Mouse (Mus musculus): ENCODE results near the gene Gm15319. TPM values are rescaled to one million over a fixed set of nuclear protein-coding genes. Genes with fewer than 3 reads are reported as not detected.
"Not testable (repeated sequence)": the region's sequence is repeated elsewhere in the genome, so short reads cannot be mapped to it uniquely, and the experiment has no call there.

Gm15319 gene
- total and polyA plus RNA-seq, 2 experiments from 2014 or later: 0.19 TPM; not detected in 1

- not testable (repeated sequence) for H3K36me3 ChIP-seq (replicated peaks; ENCODE audit: control insufficient read depth, insufficient read depth, low read length); H3K4me1 ChIP-seq (ENCODE audit: control insufficient read depth, insufficient read depth); H3K9ac ChIP-seq (replicated peaks; ENCODE audit: low read depth, low read length); H3K9me3 ChIP-seq (replicated peaks; ENCODE audit: control insufficient read depth, low read length); H3K27me3 ChIP-seq (ENCODE audit: control insufficient read depth, insufficient read depth, low read length); DNase-seq (ENCODE audit: low spot score); H3K27ac ChIP-seq (ENCODE audit: low read depth); ATAC-seq (ENCODE audit: insufficient read depth, low read depth); H3K4me2 ChIP-seq (ENCODE audit: low read depth, low read length); H3K4me3 ChIP-seq (ENCODE audit: low read depth, low read length)
- WGBS: 78% methylated on average over 2 of the region's 2 CpGs
These were observed 19.1 kb upstream of the Gm15319 start for GRCm38 (mm10) chr8:20382146-20382545.

- not testable (repeated sequence) for H3K4me2 ChIP-seq (ENCODE audit: low read depth, low read length); DNase-seq (ENCODE audit: low spot score); H3K9ac ChIP-seq (replicated peaks; ENCODE audit: low read depth, low read length); H3K4me1 ChIP-seq (ENCODE audit: control insufficient read depth, insufficient read depth); H3K36me3 ChIP-seq (replicated peaks; ENCODE audit: control insufficient read depth, insufficient read depth, low read length); ATAC-seq (ENCODE audit: insufficient read depth, low read depth); H3K9me3 ChIP-seq (replicated peaks; ENCODE audit: control insufficient read depth, low read length); H3K27ac ChIP-seq (ENCODE audit: low read depth); H3K27me3 ChIP-seq (ENCODE audit: control insufficient read depth, insufficient read depth, low read length); H3K4me3 ChIP-seq (ENCODE audit: low read depth, low read length)
- 83% methylated on average over 2 of the region's 3 CpGs for WGBS
These were observed 18.6 kb upstream of the Gm15319 start for GRCm38 (mm10) chr8:20381637-20382036.

GRCm38 (mm10) chr8:20381239-20381620, 18.2 kb upstream of the Gm15319 start:
- H3K4me2 ChIP-seq (ENCODE audit: low read depth, low read length); H3K9me3 ChIP-seq (replicated peaks; ENCODE audit: control insufficient read depth, low read length); ATAC-seq (ENCODE audit: insufficient read depth, low read depth); DNase-seq (ENCODE audit: low spot score); H3K4me1 ChIP-seq (ENCODE audit: control insufficient read depth, insufficient read depth); H3K27ac ChIP-seq (ENCODE audit: low read depth); H3K27me3 ChIP-seq (ENCODE audit: control insufficient read depth, insufficient read depth, low read length); H3K36me3 ChIP-seq (replicated peaks; ENCODE audit: control insufficient read depth, insufficient read depth, low read length); H3K9ac ChIP-seq (replicated peaks; ENCODE audit: low read depth, low read length); H3K4me3 ChIP-seq (ENCODE audit: low read depth, low read length): not testable (repeated sequence)
- WGBS: 80% methylated on average over 1 of the region's 5 CpGs

GRCm38 (mm10) chr8:20380590-20381238, 17.7 kb upstream of the Gm15319 start:
- WGBS: 77% methylated on average over 7 of the region's 7 CpGs
- not testable (repeated sequence) for H3K27ac ChIP-seq (ENCODE audit: low read depth); H3K9ac ChIP-seq (replicated peaks; ENCODE audit: low read depth, low read length); H3K27me3 ChIP-seq (ENCODE audit: control insufficient read depth, insufficient read depth, low read length); H3K36me3 ChIP-seq (replicated peaks; ENCODE audit: control insufficient read depth, insufficient read depth, low read length); H3K4me1 ChIP-seq (ENCODE audit: control insufficient read depth, insufficient read depth); DNase-seq (ENCODE audit: low spot score); H3K4me3 ChIP-seq (ENCODE audit: low read depth, low read length); H3K9me3 ChIP-seq (replicated peaks; ENCODE audit: control insufficient read depth, low read length); H3K4me2 ChIP-seq (ENCODE audit: low read depth, low read length)
- ATAC-seq (ENCODE audit: insufficient read depth, low read depth): peak; percentile 66

- not testable (repeated sequence) for H3K27ac ChIP-seq (ENCODE audit: low read depth); H3K36me3 ChIP-seq (replicated peaks; ENCODE audit: control insufficient read depth, insufficient read depth, low read length); H3K4me2 ChIP-seq (ENCODE audit: low read depth, low read length); H3K9me3 ChIP-seq (replicated peaks; ENCODE audit: control insufficient read depth, low read length); H3K9ac ChIP-seq (replicated peaks; ENCODE audit: low read depth, low read length); H3K27me3 ChIP-seq (ENCODE audit: control insufficient read depth, insufficient read depth, low read length); DNase-seq (ENCODE audit: low spot score); ATAC-seq (ENCODE audit: insufficient read depth, low read depth); H3K4me3 ChIP-seq (ENCODE audit: low read depth, low read length); H3K4me1 ChIP-seq (ENCODE audit: control insufficient read depth, insufficient read depth)
- WGBS: no CpG with 5 or more reads among the region's 4 CpGs
These were observed 16.8 kb upstream of the Gm15319 start for GRCm38 (mm10) chr8:20379650-20380436.

- not testable (repeated sequence) for H3K36me3 ChIP-seq (replicated peaks; ENCODE audit: control insufficient read depth, insufficient read depth, low read length); H3K9ac ChIP-seq (replicated peaks; ENCODE audit: low read depth, low read length); H3K27me3 ChIP-seq (ENCODE audit: control insufficient read depth, insufficient read depth, low read length); H3K9me3 ChIP-seq (replicated peaks; ENCODE audit: control insufficient read depth, low read length); H3K4me1 ChIP-seq (ENCODE audit: control insufficient read depth, insufficient read depth); H3K4me2 ChIP-seq (ENCODE audit: low read depth, low read length); DNase-seq (ENCODE audit: low spot score); H3K4me3 ChIP-seq (ENCODE audit: low read depth, low read length); H3K27ac ChIP-seq (ENCODE audit: low read depth)
- WGBS: 66% methylated on average over 4 of the region's 8 CpGs
- peak; percentile 58; the same call in 1 of the 2 replicates for ATAC-seq (ENCODE audit: insufficient read depth, low read depth)
These were observed 16.0 kb upstream of the Gm15319 start for GRCm38 (mm10) chr8:20378786-20379649.

GRCm38 (mm10) chr8:20378353-20378752, 15.3 kb upstream of the Gm15319 start:
- not testable (repeated sequence) for H3K27ac ChIP-seq (ENCODE audit: low read depth); DNase-seq (ENCODE audit: low spot score); H3K4me3 ChIP-seq (ENCODE audit: low read depth, low read length); H3K27me3 ChIP-seq (ENCODE audit: control insufficient read depth, insufficient read depth, low read length); H3K9ac ChIP-seq (replicated peaks; ENCODE audit: low read depth, low read length); H3K4me1 ChIP-seq (ENCODE audit: control insufficient read depth, insufficient read depth); H3K9me3 ChIP-seq (replicated peaks; ENCODE audit: control insufficient read depth, low read length); H3K4me2 ChIP-seq (ENCODE audit: low read depth, low read length); ATAC-seq (ENCODE audit: insufficient read depth, low read depth); H3K36me3 ChIP-seq (replicated peaks; ENCODE audit: control insufficient read depth, insufficient read depth, low read length)
- 79% methylated on average over 4 of the region's 8 CpGs for WGBS

- WGBS: no CpG with 5 or more reads among the region's 3 CpGs
- H3K27me3 ChIP-seq (ENCODE audit: control insufficient read depth, insufficient read depth, low read length); H3K9me3 ChIP-seq (replicated peaks; ENCODE audit: control insufficient read depth, low read length); H3K36me3 ChIP-seq (replicated peaks; ENCODE audit: control insufficient read depth, insufficient read depth, low read length); H3K4me1 ChIP-seq (ENCODE audit: control insufficient read depth, insufficient read depth); ATAC-seq (ENCODE audit: insufficient read depth, low read depth); H3K4me2 ChIP-seq (ENCODE audit: low read depth, low read length); H3K27ac ChIP-seq (ENCODE audit: low read depth); DNase-seq (ENCODE audit: low spot score); H3K9ac ChIP-seq (replicated peaks; ENCODE audit: low read depth, low read length); H3K4me3 ChIP-seq (ENCODE audit: low read depth, low read length): not testable (repeated sequence)
These were observed 12.7 kb upstream of the Gm15319 start for GRCm38 (mm10) chr8:20375698-20376097.

Data from heart, postnatal 0 days (tissue).